Mouse (Mus musculus): Measurements from ENCODE around the gene Lyl1.

Gene Lyl1

GRCm38 (mm10) chr8:84703466-84704249 is 2.4 kb downstream of the Lyl1 start:
- DNase-seq (ENCODE audit: low read depth), result peak; percentile 95

DNA sequence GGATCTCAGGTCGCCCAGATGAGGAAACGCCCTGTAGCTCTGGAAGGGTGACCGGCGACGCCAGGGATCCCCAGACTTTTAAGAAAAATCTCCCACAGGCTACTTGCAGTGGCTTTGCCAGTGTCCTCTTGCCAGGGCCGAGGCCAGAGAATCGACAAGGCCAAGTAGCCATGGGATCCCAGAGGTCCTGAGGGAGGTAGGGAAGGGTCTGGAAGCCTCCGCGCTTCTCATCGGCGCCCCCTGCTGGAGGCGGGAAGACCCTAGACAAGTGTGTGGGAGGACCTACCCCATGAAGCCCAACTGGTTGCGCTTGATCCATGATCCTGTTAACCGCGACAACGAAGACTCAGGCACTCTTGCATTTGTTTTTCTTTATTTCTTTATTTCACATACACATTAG is 3.1 kb downstream of the Lyl1 start:
- DNase-seq (ENCODE audit: low read depth), result peak; percentile 93

GRCm38 (mm10) chr8:84704867-84705831 is 3.9 kb downstream of the Lyl1 start:
- peak; percentile 87 for DNase-seq (ENCODE audit: low read depth)

DNA sequence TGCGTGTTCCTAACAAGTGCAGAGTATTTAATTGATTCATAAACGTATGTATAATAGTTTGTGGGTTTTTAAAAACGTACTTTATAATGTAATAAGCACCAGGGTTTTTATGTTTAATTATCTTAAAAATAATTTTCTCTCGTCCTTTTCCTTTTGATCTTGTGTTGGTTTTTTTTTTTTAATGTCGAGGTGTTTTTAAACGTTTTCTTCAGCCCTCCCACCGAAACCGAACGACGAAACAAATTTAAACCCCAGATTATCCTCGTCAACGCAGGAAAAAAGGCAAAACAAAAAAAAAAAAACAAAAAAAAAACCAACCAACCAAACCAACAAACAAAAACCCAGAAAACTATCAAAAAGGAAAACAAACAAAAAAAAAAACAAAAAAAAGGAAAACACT is 4.7 kb downstream of the Lyl1 start:
- DNase-seq (ENCODE audit: low read depth), result peak; percentile 61

- peak; percentile 92 for DNase-seq (ENCODE audit: low read depth)
These were observed 5.5 kb downstream of the Lyl1 start for GRCm38 (mm10) chr8:84706610-84707266.

DNA sequence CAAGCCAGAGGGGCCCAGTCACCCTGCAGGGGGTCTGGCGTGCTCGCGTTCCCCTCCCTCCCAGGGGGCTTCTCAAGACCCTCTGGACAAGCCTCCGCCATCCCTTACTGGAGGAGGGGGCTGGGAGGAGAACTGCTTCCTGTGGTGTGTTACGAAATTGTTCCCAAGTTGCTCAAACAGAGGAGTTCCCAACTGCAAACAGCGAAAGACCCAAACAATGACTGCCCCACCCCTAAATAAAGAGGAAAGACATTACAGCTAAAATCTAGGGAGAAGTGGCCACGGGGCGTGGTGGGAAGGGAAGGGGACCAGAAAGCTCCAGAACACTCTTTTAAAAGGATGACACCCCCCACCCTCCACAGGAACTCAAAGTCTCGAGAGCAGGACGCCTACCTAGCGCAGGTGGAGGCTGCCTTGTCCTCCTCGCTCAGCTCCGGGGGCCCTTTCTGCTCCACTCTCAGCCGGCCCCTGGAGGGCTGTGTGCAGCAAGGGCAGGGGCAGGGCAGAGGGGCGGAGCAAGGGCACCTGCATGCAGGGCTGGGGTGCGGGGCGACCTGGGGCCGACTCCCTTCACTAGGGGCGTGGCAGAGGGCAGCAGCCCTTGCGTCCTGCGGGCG is 6.1 kb downstream of the Lyl1 start:
- DNase-seq (ENCODE audit: low read depth), result peak; percentile 86

GRCm38 (mm10) chr8:84708071-84708541 is 6.8 kb downstream of the Lyl1 start:
- DNase-seq (ENCODE audit: low read depth), result no peak

DNA sequence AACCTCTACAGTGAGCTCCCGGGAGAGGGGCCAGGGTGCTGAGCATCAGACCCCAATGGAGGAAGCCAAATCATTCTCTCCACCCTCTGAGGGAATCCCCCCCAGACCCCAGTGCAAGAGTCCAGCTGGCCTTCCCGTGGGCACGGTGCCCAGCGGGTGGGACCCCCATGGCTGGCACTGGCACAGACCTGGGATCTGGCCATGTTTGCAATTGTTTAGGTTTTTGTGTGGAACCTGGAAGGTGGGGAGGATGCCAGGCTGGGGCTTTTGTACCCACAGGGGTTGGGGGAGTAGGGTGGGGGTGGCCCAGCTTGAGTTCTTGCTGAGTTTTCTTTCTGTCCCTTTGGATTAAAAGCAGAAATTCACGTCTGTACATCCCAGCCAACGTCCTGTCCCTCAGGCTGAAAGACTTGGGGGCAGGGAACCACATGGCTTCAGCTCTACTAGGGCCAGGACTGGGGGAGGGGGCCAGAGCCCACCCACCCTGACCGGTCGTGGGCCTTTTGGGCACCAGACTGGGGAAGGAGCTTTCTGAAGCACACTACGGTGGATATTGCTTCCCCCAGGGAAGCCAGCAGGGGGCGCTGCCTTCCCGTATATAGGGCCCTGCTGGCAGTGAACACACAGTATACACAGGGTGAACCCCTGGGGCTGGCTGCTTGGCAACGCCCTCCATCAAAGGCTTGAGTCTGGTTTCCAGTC is 7.7 kb downstream of the Lyl1 start:
- DNase-seq (ENCODE audit: low read depth), result peak; percentile 87

GRCm38 (mm10) chr8:84709931-84710330 is 8.7 kb downstream of the Lyl1 start:
- no peak for DNase-seq (ENCODE audit: low read depth)

- no peak for DNase-seq (ENCODE audit: low read depth)
These were observed 10.1 kb downstream of the Lyl1 start for GRCm38 (mm10) chr8:84711312-84711711.

DNA sequence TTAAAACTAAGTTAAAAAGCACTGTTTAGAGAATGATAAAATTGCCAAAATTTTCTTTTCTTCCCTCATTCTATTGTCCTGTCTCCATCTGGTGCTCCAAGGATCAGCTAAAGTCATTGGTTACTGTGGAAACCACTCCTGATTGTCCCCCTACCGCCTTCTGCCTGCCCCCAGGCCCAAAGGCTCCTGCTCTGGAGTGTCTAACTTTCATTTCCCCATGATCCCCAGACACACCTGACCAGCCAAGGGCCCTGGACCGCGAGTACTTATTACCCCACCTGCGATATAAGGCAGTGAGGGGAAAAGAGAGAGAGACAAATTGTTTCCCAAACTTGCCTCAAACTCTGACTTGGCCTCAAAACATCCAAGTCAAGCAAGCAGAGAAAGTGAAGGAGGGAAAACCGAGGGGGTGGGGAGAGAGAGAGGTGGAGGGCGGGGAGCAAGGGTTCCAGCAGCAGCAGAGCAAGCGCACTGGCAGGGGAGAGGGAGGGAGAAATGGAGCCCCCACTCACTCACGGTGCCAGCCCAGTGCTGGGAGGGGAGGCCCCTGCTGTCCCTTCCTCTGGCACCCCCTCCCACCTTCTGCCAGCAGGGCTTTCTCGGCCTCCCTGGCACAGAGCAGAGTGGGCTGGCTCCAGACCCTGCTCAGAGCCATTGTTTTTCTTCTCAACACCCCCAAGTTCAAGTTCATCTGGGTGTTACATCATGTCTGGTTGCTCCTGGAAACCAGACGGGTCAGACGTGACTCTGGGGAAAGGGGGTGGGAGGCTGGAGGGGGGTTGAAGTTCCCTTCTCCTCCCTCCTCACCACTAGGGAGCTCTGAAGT is 10.9 kb downstream of the Lyl1 start:
- DNase-seq (ENCODE audit: low read depth), result peak; percentile 56

DNA sequence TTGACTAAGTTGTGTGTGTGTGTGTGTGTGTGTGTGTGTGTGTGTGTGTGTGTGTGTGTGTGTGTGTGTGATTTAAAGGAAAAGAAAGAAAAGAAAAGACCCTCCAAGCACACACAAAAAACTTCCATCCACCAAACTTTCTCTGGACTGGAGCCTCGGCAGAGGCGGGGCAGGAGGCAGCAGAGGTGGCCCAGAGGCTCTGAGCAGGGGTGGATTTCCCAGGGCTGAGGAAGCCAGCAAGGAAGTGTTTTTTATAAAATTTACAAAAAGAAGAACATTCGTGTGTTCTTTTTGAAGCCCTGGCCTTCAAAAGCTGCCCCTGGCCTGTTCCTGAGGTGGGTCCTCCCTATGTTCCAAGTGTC is 11.5 kb downstream of the Lyl1 start:
- no peak for DNase-seq (ENCODE audit: low read depth)

GRCm38 (mm10) chr8:84713381-84713780 is 12.1 kb downstream of the Lyl1 start:
- no peak for DNase-seq (ENCODE audit: low read depth)

DNA sequence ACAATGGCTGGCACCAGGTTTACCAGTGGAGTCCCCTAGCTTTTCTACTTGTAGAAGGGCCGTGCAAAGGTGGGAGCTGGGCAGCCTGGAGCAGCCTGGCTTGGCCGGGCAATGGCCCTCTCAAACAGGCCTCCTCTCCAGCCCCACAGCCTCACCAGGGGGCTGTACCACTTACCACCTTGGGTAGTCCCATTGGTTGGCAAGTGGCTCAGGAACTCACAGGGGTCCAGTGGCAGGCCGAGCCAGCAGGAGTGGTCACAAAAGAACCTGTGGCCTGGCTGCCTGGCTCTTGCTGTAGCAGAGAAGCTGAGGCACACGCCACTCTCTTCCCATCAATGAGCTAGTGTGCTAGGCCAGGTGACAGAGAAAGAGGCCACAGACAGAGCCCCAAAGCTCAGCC is 12.9 kb downstream of the Lyl1 start:
- no peak for DNase-seq (ENCODE audit: low read depth)

- no peak for DNase-seq (ENCODE audit: low read depth)
These were observed 14.7 kb downstream of the Lyl1 start for GRCm38 (mm10) chr8:84715893-84716468.

DNA sequence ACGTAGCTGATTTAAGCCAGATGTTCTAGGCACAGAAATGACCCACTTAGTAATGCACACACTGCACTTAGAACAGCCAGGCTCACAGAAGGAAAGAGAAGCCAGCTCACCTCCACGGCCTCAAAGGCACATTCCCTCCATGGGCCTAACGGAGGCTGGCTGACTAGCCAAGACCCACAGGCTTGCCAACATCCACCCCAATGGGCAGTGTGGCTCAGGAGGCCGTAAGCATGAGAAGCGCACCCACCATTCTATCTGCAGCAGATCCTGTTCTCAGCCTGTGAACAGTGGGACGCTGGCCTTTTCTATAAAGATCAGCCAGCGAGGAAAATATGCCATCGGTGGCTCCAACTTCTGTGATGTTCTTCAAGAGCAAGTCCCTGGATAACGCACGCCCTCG is 15.5 kb downstream of the Lyl1 start:
- DNase-seq (ENCODE audit: low read depth), result no peak

GRCm38 (mm10) chr8:84718476-84718875 is 17.2 kb downstream of the Lyl1 start:
- no peak for DNase-seq (ENCODE audit: low read depth)

DNA sequence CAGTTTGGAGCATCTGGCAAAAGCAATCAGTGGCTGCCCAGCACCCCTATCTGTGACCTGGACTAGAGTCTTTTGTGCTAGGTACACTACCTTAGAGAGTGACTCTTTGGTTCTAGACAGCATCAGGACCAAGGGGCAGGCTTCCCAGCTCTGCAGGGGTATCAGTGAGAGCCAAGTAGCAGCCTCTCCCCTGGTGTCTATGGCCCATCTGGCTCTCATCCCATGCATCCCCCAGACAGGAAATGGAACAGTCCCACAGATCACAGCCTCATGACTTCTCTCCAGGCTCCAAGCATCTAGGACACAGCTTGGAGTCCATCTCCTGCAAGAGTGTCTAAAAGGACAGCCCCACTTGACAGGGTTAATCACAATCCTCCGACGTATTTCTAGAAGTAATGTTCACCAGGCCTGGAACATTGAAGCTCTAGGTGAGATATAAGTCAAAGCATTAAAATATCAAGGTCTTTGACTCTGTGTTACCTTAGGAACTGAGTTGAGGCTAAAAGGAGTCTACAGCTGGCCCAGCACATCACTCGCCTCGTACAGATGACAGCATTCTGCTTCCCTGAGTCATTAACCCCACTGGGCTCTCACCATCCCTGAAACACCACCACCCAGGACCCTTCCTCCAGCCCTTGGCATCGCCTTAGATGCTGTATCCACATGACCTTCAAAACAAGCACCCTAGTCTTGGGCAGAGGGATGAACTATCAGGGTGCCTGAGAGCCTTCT is 17.9 kb downstream of the Lyl1 start:
- no peak for DNase-seq (ENCODE audit: low read depth)

DNA sequence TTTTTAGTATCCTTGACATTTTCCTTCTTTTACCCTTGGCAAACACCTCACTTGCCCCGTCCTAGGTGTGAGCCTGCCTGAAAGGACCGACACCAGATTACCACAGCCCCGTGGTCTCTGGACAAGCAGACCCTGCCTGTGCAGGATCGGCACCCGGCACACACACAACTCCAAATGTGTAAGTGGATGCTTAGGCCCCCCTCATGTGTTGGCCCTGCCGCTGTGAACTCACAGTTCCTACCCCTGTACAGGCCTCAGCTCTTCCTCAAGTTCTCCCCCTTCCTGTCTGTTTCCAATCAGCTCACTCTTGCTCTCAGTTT is 21.2 kb downstream of the Lyl1 start:
- DNase-seq (ENCODE audit: low read depth), result no peak
